Mouse (Mus musculus) granulocyte monocyte progenitor cell, adult 5-6 weeks (primary cell): ENCODE results near the gene Mthfs. TPM values are rescaled to one million over a fixed set of nuclear protein-coding genes. Genes with fewer than 3 reads are reported as not detected.
"Not testable (repeated sequence)": the region's sequence is repeated elsewhere in the genome, so short reads cannot be mapped to it uniquely, and the experiment has no call there.

Experiments
- ATAC-seq: replicated peaks from 2 replicates; pipeline ENCODE4 v1.8.0; 2016; ENCODE audit warnings: mild to moderate bottlenecking, moderate TSS enrichment, inconsistent platforms; ENCODE audit not compliant: poor library complexity, severe bottlenecking
- total RNA-seq, 2 experiments: library from RNA; stranded (forward) in 1 of 2; stranded (reverse) in 1 of 2; fragments of 200-712, 200-1000 nt in 1 of 2; fragments of >200 nt in 1 of 2; fragmentation: Nextera tagmentation in 1 of 2; gene quantifications; 2 replicates each; pipeline ENCODE4 v1.2.3; 2014 to 2017

Gene Mthfs
- 34.7 and 46.4 TPM in 2 replicates for total RNA-seq (2014; fragmentation: Nextera tagmentation)
- 11.1 and 33.7 TPM in 2 replicates for total RNA-seq (2017)

- ATAC-seq: peak; percentile 49
These were observed at the start of gene Mthfs for GRCm38 (mm10) chr9:89210353-89211064. Mthfs (plus strand) TSS chr9:89210676.

GRCm38 (mm10) chr9:89172539-89172938 is 37.9 kb upstream of the Mthfs start:
- ATAC-seq: not testable (repeated sequence)

DNA sequence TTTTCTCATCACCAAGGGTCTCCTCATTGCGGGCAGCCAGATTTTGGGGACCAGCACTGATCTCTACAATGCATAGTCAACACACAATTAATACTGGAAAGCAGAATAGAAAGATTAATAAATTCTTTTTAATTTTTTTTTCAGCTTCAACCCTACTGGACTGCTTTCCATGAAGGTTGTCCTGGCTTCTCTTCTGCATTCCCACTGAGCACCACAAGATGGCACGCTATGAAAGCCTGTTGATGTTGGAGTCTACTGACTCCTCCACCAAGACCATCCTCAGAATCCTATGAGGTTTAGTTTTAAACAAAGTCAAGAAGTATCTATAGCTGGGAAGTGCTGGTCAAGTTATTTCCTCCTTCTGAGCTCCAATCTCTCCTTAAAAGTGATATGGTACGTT is 31.6 kb upstream of the Mthfs start:
- peak; percentile 86 for ATAC-seq

DNA sequence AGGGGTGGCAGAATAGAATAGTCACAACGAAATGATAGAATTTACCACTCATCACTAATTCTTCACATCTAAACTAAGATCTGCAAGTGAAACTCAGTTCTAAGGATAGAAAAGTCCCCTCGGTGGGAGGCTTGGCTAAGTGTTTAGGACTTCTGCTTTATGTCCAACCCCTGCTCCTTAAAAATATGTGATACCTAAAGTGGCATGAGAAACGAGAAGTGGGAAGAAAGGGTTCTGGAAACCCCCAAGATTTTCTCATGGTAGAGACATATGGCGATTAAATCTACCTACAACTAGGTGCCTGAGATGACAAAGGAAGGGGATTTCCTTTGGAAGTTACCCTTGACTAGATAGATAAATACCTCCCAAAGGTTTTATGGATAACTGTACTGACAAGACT is 31.0 kb upstream of the Mthfs start:
- peak; percentile 71 for ATAC-seq

- ATAC-seq: not testable (repeated sequence)
These were observed 23.5 kb upstream of the Mthfs start for GRCm38 (mm10) chr9:89187006-89187405.

GRCm38 (mm10) chr9:89195483-89195882 is 15.0 kb upstream of the Mthfs start:
- peak; percentile 81 for ATAC-seq

GRCm38 (mm10) chr9:89197509-89197908 is 13.0 kb upstream of the Mthfs start:
- peak; percentile 25 for ATAC-seq

DNA sequence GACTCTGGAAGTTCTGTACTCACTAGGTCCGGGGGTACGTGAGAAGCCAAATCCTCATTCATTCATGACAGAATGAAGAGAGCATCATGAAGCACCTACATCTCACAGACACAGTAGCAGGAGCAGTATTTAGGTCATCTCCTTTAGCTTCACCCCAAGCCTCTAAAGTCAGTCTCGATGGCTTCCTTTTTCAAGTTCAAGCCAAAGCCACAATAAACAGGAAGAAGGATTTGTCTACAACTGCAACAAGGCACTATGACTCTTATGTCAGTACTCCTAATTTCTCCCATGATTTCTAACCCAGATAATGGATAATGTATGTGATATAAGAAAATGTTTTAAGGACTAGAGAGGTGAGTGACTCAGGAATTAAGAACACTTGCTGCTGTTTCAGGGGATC is 12.1 kb upstream of the Mthfs start:
- ATAC-seq: peak; percentile 39

DNA sequence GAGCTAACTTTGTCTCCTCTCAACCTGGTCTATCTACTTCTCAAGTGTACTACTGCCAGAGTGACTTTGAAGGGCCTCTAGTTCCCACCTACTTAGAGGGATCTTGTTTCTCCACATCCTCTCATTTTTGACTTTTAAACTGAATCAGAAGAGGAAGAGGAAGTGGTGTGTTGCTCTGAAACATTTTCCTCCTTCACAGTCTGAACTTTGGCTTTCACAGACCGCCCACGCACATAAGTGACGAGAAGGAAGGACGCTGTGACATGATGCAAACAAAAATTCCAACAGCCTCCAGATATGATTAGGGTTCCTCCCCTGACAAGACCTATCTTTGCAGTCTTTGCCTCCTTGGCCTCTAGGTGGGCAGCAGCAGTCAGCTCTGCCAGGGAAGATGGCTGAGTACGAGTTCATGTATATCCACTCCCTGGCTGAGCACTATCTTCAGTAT is 11.5 kb upstream of the Mthfs start, which contains the start of the genes Bcl2a1b and Gm29094:
TSS of gene Bcl2a1b (plus strand) at position 241 of the 448 bp plus-strand sequence.
TSS of gene Gm29094 (plus strand) at position 411 of the 448 bp plus-strand sequence.
- peak; percentile 67 for ATAC-seq

DNA sequence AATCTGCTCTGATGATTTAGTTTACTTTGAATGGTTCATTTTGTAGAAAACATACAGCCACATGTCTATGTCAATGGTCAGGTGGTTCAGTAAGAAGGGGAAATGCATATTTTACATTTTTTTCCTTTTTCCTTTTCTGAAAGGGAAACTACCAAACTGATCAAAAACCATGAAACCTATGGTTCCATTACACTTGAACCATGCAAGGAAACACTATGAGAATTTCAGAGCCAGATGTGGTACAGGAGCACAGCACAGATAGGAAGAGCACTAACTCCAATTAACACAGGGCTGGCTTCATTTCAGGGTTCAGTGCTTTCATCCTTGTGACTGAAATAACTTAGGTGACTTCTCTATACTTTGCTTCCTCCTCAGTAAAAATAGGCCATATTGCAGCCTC is 8.2 kb upstream of the Mthfs start:
- ATAC-seq: not testable (repeated sequence)

DNA sequence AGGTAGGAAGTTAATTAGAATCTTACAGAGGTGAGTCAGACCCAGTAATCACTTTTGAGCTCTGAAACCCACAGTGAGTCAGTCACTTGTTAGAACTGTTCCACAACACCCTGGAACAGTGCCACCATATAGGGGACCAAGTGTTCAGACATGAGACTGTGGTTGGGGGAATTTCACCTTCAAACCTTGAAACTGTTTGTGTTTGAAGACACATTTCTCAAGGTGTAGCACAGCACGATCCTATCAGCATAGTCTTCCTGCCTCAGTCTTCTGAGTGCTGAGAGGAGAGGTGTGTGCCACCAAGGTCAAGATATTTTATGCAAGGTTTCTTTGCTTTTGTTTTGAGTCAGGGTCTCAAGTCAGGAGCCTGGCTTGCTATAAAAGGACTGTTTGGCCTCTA is 1.5 kb upstream of the Mthfs start:
- ATAC-seq: not testable (repeated sequence)

DNA sequence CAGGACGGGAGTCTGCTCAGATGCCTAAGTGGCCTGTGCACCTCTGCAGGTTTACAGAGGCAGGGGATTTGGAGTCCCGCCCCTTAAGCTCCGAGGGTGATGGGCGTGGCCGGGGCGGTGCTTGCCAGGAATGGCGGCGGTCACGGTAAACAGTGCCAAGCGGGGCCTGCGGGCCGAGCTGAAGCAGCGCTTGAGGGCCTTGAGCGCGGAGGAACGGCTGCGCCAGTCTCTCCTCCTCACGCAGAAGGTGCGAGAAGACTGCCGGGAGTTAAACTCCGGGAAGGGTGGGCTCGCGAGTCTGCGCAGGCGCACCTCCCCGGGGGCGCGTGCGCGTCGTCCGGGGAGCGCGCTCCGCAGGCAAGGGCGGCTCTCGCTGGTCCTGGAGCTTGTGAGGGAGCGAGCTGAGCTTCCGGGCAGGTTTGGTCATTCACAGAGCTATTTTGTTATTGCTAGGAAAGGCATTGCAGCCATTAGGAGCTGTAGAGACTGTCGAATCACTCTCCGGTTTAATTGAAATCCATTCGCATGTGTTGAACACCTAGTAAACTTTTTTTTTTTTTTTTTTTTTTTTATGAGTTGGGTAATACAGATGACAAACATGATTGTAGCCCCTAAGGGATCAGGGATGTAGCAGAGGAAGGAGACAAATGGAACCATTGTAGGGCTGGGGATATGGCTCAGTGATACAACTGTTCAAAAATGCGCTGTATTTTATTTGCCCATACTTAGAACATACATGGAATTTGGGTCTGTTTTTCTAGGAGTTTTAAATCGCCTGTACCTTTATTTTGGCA is 786 bp downstream of the Mthfs start:
- peak; percentile 85 for ATAC-seq

- ATAC-seq: peak; percentile 65
These were observed 2.0 kb downstream of the Mthfs start for GRCm38 (mm10) chr9:89212428-89212827.

DNA sequence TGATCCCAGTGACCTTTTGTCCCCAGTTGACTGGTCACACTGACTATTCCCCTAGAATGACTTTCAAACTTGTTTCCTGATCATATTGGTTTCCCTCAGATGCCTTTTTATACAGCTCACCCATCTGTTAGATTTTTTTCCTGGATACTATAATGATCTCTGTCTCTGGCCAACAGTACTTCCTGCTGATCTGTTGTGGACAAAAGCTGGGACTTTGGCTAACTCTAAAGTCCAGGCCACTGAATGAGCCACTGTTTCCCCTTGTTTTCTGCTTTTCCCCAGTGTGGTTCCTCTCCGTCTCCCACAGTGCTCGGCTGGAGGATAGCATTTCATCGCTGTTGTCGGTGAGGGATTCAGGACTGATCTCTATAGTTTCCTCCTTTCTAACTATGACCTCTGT is 7.7 kb downstream of the Mthfs start:
- not testable (repeated sequence) for ATAC-seq

DNA sequence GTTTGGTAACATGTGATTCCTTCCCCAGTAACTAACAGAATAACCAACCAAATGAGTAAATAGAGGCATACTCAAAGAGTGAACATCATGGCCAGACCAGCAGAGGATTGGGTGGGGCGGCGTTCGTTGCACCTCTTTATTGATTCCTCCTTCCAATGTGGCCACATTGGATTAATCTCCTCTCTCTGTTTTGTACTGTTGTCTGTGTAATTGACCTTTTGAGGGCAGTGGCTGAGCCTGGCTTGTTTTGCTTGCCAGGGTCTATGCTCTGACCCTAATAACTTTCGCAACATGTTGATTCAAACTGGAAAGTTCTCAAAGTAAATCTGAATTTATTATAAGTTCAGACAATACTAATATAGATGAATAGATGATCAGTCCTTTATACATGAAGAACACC is 9.2 kb downstream of the Mthfs start:
- not testable (repeated sequence) for ATAC-seq

DNA sequence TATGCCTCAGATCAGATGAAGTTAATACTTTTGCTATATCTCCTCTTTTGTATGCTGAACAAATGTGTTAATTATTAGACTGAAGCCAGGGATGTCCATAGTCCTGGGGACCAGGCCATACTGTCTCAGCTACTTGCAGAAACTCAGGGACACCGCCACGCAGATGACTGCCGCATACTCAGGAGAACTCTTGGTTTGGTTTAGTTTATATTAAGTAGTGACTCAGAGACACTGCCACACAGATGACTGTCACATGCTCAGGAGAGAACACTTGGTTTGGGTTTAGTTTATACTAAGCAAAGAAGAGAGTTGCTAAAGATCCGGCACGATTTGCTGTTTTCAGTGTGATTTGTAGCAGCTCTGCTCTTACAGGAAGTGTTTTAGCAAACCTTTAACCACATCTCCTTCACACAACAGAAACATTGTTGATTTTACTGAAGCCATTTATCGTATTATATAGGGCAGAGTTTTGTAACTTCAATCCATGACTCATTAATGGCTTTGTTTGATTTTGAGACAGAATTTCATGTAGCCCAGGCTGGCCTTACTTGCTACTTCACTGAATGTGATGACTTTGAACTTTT is 10.3 kb downstream of the Mthfs start:
- ATAC-seq: peak; percentile 77

DNA sequence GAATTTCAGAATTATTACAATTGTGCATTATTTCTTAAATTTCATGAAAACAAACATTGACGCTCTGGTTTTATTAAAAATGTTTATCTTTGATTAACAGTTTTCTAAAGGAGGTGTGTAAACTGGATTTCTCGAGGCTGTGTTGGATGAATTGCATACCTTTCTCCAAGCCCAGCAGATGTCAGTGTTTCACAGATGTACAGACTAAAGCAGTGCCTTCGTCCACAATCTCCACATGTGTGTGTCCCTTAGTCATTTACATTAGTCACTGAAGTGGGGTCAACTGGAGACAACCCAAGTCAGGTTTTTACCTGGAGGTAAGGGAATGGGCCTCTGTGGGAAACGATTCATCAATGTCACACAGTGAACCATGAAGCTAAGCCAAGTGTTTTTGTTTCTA is 15.6 kb downstream of the Mthfs start:
- ATAC-seq: 0 out of 2 replicates have a peak, but pooled peaks have one; percentile 20

GRCm38 (mm10) chr9:89228122-89228521 is 17.6 kb downstream of the Mthfs start:
- peak; percentile 70 for ATAC-seq

DNA sequence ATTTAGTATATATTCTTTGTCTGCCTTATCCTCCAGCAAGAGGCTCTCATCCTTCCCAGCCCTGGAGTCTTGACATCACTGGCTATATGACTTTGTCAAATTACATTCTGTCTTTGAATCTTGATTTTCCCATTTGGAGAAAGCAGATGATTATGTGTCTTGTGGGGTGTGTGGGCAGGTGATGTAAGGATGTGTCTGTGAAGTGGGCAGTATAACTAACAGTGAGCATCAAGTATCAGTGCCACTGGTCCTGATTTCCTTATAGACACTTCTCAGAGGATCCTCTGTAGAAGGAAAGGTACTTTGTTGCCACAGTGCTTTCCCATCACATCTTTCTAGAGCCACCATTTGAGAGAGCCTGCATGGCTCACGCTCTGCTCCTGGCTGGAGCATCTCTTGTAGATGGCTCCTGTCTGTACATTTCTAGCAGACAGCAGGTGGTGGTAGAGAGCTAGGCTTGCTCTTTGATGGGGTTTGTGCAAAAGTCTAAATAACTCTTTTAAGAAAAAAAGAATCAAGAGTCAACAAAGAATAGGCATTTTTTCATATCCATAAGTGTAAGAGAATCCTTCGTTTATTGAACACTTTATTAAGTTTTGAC is 20.5 kb downstream of the Mthfs start:
- ATAC-seq: peak; percentile 55; the same call in 1 of the 2 replicates

DNA sequence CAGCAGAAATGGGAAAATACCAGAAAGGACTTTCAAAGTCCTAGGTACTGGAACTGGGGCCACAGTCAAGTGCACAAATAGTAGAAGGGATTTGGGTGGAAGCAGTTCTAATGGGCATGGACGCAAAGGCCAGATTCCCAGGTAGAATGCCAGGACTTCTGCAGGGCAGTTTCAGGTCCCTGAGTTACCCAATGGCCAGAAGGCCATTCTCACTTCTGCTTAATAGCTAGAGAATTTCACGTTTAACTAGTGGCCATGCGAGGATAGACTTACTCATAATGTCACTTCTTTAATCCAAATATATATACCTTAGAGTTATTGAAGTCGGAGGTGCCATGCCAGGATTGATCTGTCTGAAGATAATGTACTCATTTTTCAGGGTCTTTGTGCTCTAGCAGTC is 26.7 kb downstream of the Mthfs start:
- ATAC-seq: peak; percentile 79
